Mouse (Mus musculus) heart, postnatal 10 days (tissue): ENCODE results near the gene Atp6v0d1. TPM values are rescaled to one million over a fixed set of nuclear protein-coding genes. Genes with fewer than 3 reads are reported as not detected.

ENCODE experiments used
- DNase-seq, 2 experiments: peaks; one replicate each; pipeline ENCODE4 v3.0.0; 2021
- intact Hi-C: fragments of 180-260 bp; cut with DNase I; formaldehyde crosslinking; loops from one replicate; pipeline ENCODE4 v1.15.1; 2025
- total RNA-seq, 2 experiments: library from RNA; stranded (reverse); gene quantifications; 2 replicates each; pipeline ENCODE4 v1.2.3; 2021

The Atp6v0d1 gene
- total RNA-seq, 2 experiments from 2014 or later: 60.1 to 64.0 TPM

GRCm38 (mm10) chr8:105542808-105543207, 23.0 kb downstream of the Atp6v0d1 start:
- no peak for DNase-seq
- intact Hi-C loops: no loop called here

GRCm38 (mm10) chr8:105542032-105542656, 23.7 kb downstream of the Atp6v0d1 start:
- DNase-seq: no peak
- intact Hi-C loops: no loop called here

- intact Hi-C loops: loop anchor here (5.0 kb wide), 1 partner anchor 172 kb away; no protein-coding TSS in a partner anchor
- no peak for DNase-seq
Measured at GRCm38 (mm10) chr8:105538940-105539339, 26.9 kb downstream of the Atp6v0d1 start.

- DNase-seq: no peak
- intact Hi-C loops: loop anchor here (5.0 kb wide), 1 partner anchor 170 kb away; no protein-coding TSS in a partner anchor
Measured at GRCm38 (mm10) chr8:105537011-105537677, 28.7 kb downstream of the Atp6v0d1 start.

- DNase-seq: no peak
- intact Hi-C loops: loop anchor here (5.0 kb wide), 1 partner anchor 169 kb away; no protein-coding TSS in a partner anchor
Measured at GRCm38 (mm10) chr8:105536546-105536945, 29.3 kb downstream of the Atp6v0d1 start.

- DNase-seq: peak; percentile 84 to 90
Measured at GRCm38 (mm10) chr8:105533892-105534329, 31.9 kb downstream of the Atp6v0d1 start.

GRCm38 (mm10) chr8:105533439-105533838, 32.4 kb downstream of the Atp6v0d1 start:
- peak in 1 of 2 experiments; percentile 48 for DNase-seq
- intact Hi-C loops: no loop called here

More at GRCm38 (mm10) chr8:105533892-105534329, 31.9 kb downstream of the Atp6v0d1 start:
- intact Hi-C loops: loop anchor here (1.0 kb wide), 2 partner anchors 18 to 51 kb away; no protein-coding TSS in a partner anchor

- intact Hi-C loops: loop anchor here (2.0 kb wide), 1 partner anchor 21 kb away; no protein-coding TSS in a partner anchor
Measured at GRCm38 (mm10) chr8:105531774-105532173, 34.1 kb downstream of the Atp6v0d1 start.

GRCm38 (mm10) chr8:105529271-105529670, 36.6 kb downstream of the Atp6v0d1 start:
- intact Hi-C loops: no loop called here
- DNase-seq: no peak

More at GRCm38 (mm10) chr8:105531774-105532173, 34.1 kb downstream of the Atp6v0d1 start:
- peak; percentile 73 to 81 for DNase-seq

GRCm38 (mm10) chr8:105528206-105528605, 37.6 kb downstream of the Atp6v0d1 start:
- DNase-seq: no peak
- intact Hi-C loops: no loop called here

- intact Hi-C loops: no loop called here
- peak in 1 of 2 experiments; percentile 58 for DNase-seq
Measured at GRCm38 (mm10) chr8:105527110-105527509, 38.7 kb downstream of the Atp6v0d1 start.

- intact Hi-C loops: no loop called here
- DNase-seq: no peak
Measured at GRCm38 (mm10) chr8:105522890-105523289, 43.0 kb downstream of the Atp6v0d1 start.

GRCm38 (mm10) chr8:105521995-105522769, 43.7 kb downstream of the Atp6v0d1 start:
- no peak for DNase-seq
- intact Hi-C loops: no loop called here

GRCm38 (mm10) chr8:105521061-105521460, 44.8 kb downstream of the Atp6v0d1 start:
- no peak for DNase-seq
- intact Hi-C loops: no loop called here

- no peak for DNase-seq
- intact Hi-C loops: no loop called here
Measured at GRCm38 (mm10) chr8:105520521-105520920, 45.3 kb downstream of the Atp6v0d1 start.

GRCm38 (mm10) chr8:105519591-105519990, 46.3 kb downstream of the Atp6v0d1 start:
- no peak for DNase-seq
- intact Hi-C loops: no loop called here

- DNase-seq: peak in 1 of 2 experiments; percentile 60
- intact Hi-C loops: no loop called here
Measured at GRCm38 (mm10) chr8:105518436-105519313, 47.2 kb downstream of the Atp6v0d1 start, which contains the start of gene Hsd11b2. Gene Hsd11b2 (plus strand): TSS chr8:105518755.

- intact Hi-C loops: loop anchor here (2.0 kb wide), 1 partner anchor 33 kb away; no protein-coding TSS in a partner anchor
- no peak for DNase-seq
Measured at GRCm38 (mm10) chr8:105517346-105517745, 48.5 kb downstream of the Atp6v0d1 start.

GRCm38 (mm10) chr8:105516018-105516645, 49.7 kb downstream of the Atp6v0d1 start:
- DNase-seq: peak; percentile 84 to 88
- intact Hi-C loops: loop anchor here (1.0 to 2.0 kb wide), 3 partner anchors 18 to 38 kb away; no protein-coding TSS in a partner anchor
